Mouse (Mus musculus): ENCODE data around the gene Tpra1. TPM values are rescaled to one million over a fixed set of nuclear protein-coding genes. Genes with fewer than 3 reads are reported as not detected.

Gene Tpra1
- total RNA-seq, 2 experiments from 2014 or later: 25.1 to 30.9 TPM

DNA sequence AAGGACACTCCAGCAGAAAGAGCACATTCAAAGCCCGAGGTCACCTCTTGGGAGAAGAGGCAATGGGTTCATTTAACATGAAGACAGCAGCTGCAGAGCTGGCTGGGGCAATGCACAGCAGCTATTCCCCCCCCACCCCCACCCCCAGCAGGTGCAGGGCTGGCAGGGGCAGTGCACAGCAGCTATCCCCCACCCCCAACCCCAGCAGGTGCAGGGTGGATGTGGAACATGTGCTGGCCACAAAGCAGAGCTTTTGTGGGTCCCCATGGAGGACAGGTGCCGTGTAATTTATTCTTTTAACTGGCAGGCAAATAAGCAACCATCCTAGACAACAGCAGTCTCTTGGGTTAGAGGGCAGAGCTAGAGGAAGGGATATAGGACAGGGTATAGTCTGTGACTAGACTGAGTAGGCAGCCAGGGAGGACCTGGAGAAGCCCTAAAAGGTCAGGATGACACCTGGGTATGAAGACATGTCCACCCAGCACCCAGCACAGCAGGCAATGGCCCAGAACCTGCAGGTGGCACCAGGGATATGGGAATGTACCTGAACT lies 15.6 kb upstream of the Tpra1 start:
- ATAC-seq (replicated peaks; ENCODE audit: poor library complexity, severe bottlenecking): no peak

- ATAC-seq (replicated peaks; ENCODE audit: poor library complexity, severe bottlenecking): no peak
Measured at GRCm38 (mm10) chr6:88889410-88890042, 12.5 kb upstream of the Tpra1 start.

DNA sequence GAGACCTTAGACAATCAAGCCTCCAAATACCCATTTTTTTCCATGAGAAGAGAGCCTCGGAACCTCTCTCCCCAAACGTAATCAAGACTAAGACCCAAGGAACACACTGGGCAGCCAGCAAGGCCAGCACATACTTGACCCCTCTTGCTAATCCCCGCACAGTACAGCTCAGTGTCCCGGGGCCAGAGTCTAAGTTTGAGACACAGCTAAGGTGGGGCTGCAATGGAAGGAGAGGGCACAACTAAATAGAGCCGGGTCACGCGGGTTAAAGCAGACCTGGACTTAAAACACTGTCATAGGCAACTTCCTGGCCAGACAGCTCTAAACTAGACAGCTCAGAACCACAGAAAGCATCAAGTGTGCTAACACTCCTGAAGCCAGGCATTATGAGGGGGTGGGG lies 11.2 kb upstream of the Tpra1 start:
- no peak for ATAC-seq (replicated peaks; ENCODE audit: poor library complexity, severe bottlenecking)

DNA sequence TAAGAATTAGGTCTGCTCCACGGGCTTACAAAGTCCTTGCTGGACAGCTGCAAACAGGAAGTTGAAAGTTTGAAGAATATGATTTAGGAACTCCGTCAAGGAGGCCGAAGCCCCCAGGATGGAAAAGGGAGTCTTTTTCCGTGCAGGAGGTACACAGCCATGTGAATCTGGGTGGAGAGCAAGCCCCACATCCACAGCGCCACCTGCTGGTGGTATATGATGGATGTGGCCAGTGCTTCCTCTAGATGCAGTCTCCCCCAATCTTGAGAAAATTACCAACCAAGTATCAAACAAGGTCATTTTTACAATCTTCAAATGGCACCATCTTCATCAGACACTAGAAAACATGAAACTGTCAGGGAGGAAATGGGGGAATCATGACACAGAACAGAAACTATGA lies 8.5 kb upstream of the Tpra1 start:
- peak; percentile 47 for ATAC-seq (replicated peaks; ENCODE audit: poor library complexity, severe bottlenecking)

DNA sequence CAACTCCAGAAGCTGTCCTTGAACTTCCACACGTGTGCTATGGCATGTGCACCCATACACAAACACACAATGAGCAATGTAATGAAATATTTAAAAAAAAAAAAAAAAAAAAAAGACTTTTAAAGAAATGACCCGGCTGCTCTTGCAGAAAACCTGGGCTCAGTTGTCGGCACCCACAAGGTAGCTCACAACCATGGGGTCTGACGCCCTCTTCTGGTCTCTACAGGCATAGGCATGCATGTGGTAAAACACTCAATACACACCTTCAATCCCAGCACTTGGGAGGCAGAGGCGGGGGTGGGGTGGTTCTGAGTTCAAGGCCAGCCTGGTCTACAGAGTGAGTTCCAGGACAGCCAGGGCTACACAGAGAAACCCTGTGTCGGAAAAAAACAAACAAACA lies 6.1 kb upstream of the Tpra1 start:
- ATAC-seq (replicated peaks; ENCODE audit: poor library complexity, severe bottlenecking): no peak

- no peak for ATAC-seq (replicated peaks; ENCODE audit: poor library complexity, severe bottlenecking)
Measured at GRCm38 (mm10) chr6:88897246-88897645, 4.8 kb upstream of the Tpra1 start.

- peak; percentile 61 for ATAC-seq (replicated peaks; ENCODE audit: poor library complexity, severe bottlenecking)
Measured at GRCm38 (mm10) chr6:88898534-88899048, 3.5 kb upstream of the Tpra1 start, which contains the start of gene Mcm2. Gene Mcm2, minus strand, starts transcription at chr6:88898780.

- no peak for ATAC-seq (replicated peaks; ENCODE audit: poor library complexity, severe bottlenecking)
Measured at GRCm38 (mm10) chr6:88899086-88899485, 3.0 kb upstream of the Tpra1 start.

GRCm38 (mm10) chr6:88899628-88900027 lies 2.4 kb upstream of the Tpra1 start:
- ATAC-seq (replicated peaks; ENCODE audit: poor library complexity, severe bottlenecking): no peak

GRCm38 (mm10) chr6:88901471-88901870 lies 580 bp upstream of the Tpra1 start:
- peak; percentile 6 for ATAC-seq (replicated peaks; ENCODE audit: poor library complexity, severe bottlenecking)

DNA sequence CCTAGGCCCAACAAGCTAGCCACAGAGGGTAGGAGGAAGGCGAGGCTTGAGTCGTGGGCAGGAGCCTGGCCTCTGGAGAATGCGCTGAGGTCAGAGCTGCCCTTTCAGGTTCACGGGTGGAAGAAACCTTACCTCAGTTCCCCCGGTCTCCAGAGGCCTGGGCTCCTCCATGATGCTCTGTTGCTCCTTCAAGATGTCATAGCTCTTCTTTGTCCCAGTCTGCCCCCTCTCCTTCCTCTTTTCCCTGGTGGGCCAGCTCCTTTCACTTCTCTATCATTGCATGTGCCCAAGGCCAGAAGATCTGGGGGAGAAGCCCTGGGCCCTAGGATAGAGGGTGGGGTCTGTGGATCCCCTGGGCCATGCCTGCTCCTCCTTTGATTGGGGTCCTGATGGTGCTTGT lies 1.7 kb downstream of the Tpra1 start:
- ATAC-seq (replicated peaks; ENCODE audit: poor library complexity, severe bottlenecking): peak; percentile 45

DNA sequence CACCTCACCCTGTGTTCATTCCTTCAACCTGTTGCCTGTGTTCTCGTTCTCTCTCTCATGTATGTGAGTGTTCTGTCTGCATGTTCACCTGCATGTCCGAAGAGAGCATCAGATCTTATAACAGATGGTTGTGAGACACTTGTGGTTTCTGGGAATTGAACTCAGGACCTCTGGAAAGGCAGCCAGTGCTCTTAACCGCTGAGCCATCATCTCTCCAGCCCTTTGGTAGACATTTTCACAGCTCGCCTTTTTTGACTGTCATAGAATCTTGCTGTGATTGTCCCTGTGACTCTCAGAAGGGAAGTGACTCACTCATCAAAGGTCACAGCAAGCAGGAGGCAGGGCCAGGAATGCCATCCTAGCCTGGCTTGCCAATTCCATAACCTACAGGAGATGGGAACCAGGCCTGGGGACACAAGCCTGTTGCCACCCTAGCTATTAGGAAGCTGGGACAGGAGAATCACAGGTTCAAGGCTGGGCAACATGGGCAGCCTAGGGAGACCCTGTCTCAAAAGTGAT lies 2.5 kb downstream of the Tpra1 start:
- ATAC-seq (replicated peaks; ENCODE audit: poor library complexity, severe bottlenecking): no peak

DNA sequence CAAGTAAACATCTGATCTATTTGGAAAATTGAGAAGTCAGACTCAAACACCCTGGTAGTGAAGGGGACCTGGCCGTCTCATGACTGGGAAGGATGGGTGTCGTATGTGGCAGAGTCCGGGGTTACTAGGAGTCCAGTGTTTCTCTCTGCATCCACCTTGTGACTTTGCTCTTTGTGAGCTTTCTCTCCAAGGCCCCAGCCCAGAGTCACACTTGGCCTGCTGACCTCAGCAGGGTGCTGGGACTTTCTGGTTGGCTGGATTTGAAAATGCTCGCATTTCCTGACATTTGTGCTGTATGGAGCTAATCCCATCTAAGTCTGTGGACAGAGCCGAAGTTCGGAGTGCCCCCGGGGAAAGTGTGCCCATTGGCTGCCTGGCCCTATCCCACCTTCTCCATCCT lies 3.0 kb downstream of the Tpra1 start:
- ATAC-seq (replicated peaks; ENCODE audit: poor library complexity, severe bottlenecking): no peak

DNA sequence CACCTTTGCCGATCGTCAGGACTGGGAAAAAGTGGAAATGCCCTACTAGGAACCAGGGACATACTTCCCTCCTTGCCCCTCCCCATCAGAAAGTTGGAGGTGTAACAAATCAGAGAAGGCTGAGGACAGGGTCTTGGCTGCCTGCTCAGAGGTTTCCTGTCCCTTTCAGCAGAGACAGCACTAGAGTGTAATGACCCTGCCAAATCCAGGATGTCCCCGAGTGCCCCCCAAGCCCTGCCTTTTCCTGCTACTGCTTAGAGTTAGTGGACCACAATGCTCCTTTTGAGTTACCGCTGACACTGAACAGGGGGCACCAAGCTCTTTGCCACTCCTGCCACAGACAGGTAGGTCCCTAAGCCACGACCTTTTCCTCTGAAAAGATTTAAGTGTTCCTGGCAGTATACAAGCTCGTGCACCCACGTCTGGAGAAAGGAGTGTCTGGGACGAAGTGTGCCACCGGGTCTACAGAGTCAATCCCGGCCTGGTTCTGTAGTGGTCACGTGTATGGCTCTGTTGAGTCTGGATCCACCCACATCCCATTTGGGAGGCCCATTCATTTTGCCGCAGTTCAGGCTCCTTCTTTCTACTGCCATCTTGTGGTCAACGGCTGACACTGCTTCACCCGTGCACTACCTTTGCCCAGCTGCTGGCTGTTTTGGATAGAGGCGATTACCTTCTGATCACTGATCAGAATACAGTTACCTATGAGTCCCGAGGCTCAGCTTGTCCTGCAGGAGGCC lies 4.5 kb downstream of the Tpra1 start:
- peak; percentile 37 for ATAC-seq (replicated peaks; ENCODE audit: poor library complexity, severe bottlenecking)

DNA sequence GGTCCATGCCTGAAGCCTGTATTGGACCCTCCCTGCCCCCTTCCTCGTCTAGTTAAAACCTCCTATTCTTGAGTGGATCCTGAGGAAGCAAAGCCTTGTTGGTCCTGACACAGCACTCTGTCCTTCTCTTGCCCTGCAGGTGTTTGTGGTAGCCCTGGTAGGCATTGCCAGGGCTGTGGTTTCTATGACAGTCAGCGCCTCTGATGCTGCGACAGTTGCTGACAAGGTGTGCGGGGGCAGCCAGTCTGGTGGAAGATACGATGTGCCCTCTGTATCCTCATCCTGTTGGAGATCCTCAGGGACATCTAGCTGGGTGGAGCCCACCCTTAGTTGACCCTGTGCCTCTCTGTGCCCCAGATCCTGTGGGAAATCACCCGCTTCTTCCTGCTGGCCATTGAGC lies 7.1 kb downstream of the Tpra1 start:
- ATAC-seq (replicated peaks; ENCODE audit: poor library complexity, severe bottlenecking): no peak

- no peak for ATAC-seq (replicated peaks; ENCODE audit: poor library complexity, severe bottlenecking)
Measured at GRCm38 (mm10) chr6:88913022-88913421, 11.0 kb downstream of the Tpra1 start.

GRCm38 (mm10) chr6:88913440-88913839 lies 11.4 kb downstream of the Tpra1 start:
- no peak for ATAC-seq (replicated peaks; ENCODE audit: poor library complexity, severe bottlenecking)

- ATAC-seq (replicated peaks; ENCODE audit: poor library complexity, severe bottlenecking): no peak
Measured at GRCm38 (mm10) chr6:88914799-88915198, 12.7 kb downstream of the Tpra1 start.

DNA sequence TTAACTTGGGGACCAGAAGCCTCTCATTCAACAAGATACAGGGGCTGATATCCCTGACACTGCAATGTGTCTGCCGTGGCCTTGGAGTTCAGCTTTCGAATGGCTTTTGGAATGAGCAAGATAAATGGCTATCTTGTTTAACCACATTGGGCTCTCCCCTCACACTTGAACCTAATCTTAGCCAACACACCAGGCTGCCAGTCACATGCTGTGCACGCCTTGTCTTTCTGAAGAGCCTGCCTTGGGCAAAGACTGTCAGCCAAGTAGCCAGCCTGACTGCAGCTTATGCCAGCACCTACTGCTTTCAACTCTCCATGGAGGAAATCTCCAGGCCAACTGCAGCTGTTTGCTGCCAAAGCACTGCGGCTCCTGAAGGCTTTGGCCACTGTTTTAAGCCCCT lies 13.5 kb downstream of the Tpra1 start:
- no peak for ATAC-seq (replicated peaks; ENCODE audit: poor library complexity, severe bottlenecking)

DNA sequence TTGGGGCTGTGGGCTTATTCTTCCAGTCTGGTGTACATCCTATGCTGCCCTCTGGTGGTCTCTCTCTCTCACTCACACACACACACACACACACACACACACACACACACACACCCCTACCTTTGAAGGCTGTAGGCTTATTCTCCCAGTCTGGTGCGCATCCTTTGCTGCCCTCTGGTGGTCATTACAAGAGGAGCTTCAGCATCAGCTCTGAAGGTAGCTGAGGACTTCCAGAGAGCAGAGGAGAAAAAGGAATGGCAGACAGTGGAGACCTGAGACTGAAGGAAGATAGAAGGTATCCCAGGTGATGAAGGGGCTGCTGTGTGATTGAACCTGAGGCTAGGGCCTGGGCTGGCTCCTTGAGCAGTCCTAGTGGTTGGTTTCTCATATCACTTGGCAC lies 14.1 kb downstream of the Tpra1 start:
- ATAC-seq (replicated peaks; ENCODE audit: poor library complexity, severe bottlenecking): peak; percentile 63

DNA sequence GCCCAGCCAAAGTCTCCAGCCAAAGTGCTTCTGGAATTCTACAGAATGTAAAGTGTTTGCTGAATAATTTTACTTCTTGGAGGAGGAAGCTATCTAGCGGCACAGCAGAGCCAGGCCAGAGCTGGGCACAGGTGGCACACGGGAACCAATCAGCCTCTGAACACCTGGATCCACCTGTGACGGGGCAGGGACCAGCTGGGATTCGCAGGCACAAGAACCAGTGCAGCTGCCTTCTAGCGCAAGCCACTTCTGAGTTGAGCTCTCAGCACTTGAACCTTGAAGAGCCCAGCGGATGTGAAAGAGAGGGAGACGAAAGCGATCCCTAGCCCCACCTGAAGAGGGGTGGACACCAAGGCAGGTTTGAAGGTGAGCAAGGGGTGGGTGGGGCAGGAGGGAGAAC lies 16.8 kb downstream of the Tpra1 start:
- ATAC-seq (replicated peaks; ENCODE audit: poor library complexity, severe bottlenecking): no peak

Measured in granulocyte monocyte progenitor cell, adult 5-6 weeks (primary cell).